Comparison of ENCODE assay signal across 22 mouse cellular contexts in genomic region chr11:75568962-75569361, GRCm38 (mm10). TPM values are rescaled to one million over a fixed set of nuclear protein-coding genes. Genes with fewer than 3 reads are reported as not detected.
A peak's percentile ranks its signal among the peaks of the same experiment; 100 is the strongest.
DNase-seq lines count a peak whose midpoint lies in the region; ATAC-seq and TF ChIP-seq lines count a peak whose summit lies in the region.
"Had no signal": no experiment of that assay in that cellular context is flagged by ENCODE, and none has a peak within 500 bp of the region (broad histone marks: within the 10 kb centered on the region; RNA-seq: fewer than 3 reads in every experiment).

No protein-coding gene starts in this region.

- no peaks in the 10 kb centered on the region for H3K36me3 ChIP-seq in intestine, embryonic 16.5 days (ENCODE audit: control insufficient read depth, insufficient read depth, low read length)
- peaks cover 25% of the 10 kb centered on the region for H3K36me3 ChIP-seq in midbrain, embryonic 15.5 days (replicated peaks)
- H3K36me3 ChIP-seq: liver, embryonic 15.5 days; stomach, embryonic 15.5 days had no signal

- H3K9ac ChIP-seq in intestine, embryonic 16.5 days (ENCODE audit: low read depth, low read length) = no peak overlapping the region
- no peak overlapping the region for H3K9ac ChIP-seq in midbrain, embryonic 15.5 days
- H3K9ac ChIP-seq: forebrain, embryonic 15.5 days; hindbrain, embryonic 15.5 days; liver, embryonic 15.5 days; stomach, embryonic 15.5 days had no signal

- H3K4me3 ChIP-seq in bone marrow macrophage, adult 2 months (ENCODE audit: insufficient read depth, low read length) = no peak overlapping the region
- no peak overlapping the region for H3K4me3 ChIP-seq in intestine, embryonic 16.5 days (ENCODE audit: low read length)
- H3K4me3 ChIP-seq in midbrain, embryonic 15.5 days = no peak overlapping the region
- H3K4me3 ChIP-seq: embryonic facial prominence, embryonic 10.5 days; forebrain, embryonic 15.5 days; heart, embryonic 10.5 days; hindbrain, embryonic 15.5 days; left cerebral cortex, adult 2 months; liver, embryonic 15.5 days; stomach, embryonic 15.5 days had no signal

- no peak for ATAC-seq in intestine, embryonic 16.5 days
- no peak for ATAC-seq in CD4-positive, CD25-positive, alpha-beta regulatory T cell, adult 4 months
- ATAC-seq in midbrain, embryonic 15.5 days (replicated peaks) = no peak
- ATAC-seq: forebrain, embryonic 15.5 days; midbrain, embryonic 16.5 days; Patski had no signal

- no peaks in the 10 kb centered on the region for H3K27me3 ChIP-seq in intestine, embryonic 16.5 days (replicated peaks; ENCODE audit: control insufficient read depth, insufficient read depth, low read length)
- H3K27me3 ChIP-seq in midbrain, embryonic 15.5 days (replicated peaks) = no peaks in the 10 kb centered on the region
- H3K27me3 ChIP-seq: CH12.LX; forebrain, embryonic 15.5 days; hindbrain, embryonic 15.5 days; Patski; stomach, embryonic 15.5 days had no signal

- no peak overlapping the region for H3K4me2 ChIP-seq in intestine, embryonic 16.5 days (ENCODE audit: low read depth, low read length)
- no peak overlapping the region for H3K4me2 ChIP-seq in midbrain, embryonic 15.5 days
- H3K4me2 ChIP-seq: forebrain, embryonic 15.5 days; hindbrain, embryonic 15.5 days; liver, embryonic 15.5 days; stomach, embryonic 15.5 days had no signal

- peak overlapping the region; percentile 96 for H3K27ac ChIP-seq in bone marrow macrophage, adult 2 months (ENCODE audit: insufficient read depth, low read depth, low read length)
- peak overlapping the region; percentile 31 for H3K27ac ChIP-seq in intestine, embryonic 16.5 days (ENCODE audit: low read length)
- H3K27ac ChIP-seq in midbrain, embryonic 15.5 days = no peak overlapping the region
- H3K27ac ChIP-seq: embryonic facial prominence, embryonic 10.5 days; forebrain, embryonic 15.5 days; heart, embryonic 10.5 days; hindbrain, embryonic 15.5 days; left cerebral cortex, adult 2 months; liver, embryonic 15.5 days; stomach, embryonic 15.5 days had no signal

- 63% methylated on average over 12 of the region's 12 CpGs for WGBS in intestine, embryonic 16.5 days
- WGBS in midbrain, embryonic 15.5 days = 95% methylated on average over 12 of the region's 12 CpGs

- peaks cover 78% of the 10 kb centered on the region for H3K4me1 ChIP-seq in bone marrow macrophage, adult 2 months (ENCODE audit: control insufficient read depth, insufficient read depth, low read length)
- H3K4me1 ChIP-seq in intestine, embryonic 16.5 days (ENCODE audit: control insufficient read depth, insufficient read depth, low read length) = peaks cover 47% of the 10 kb centered on the region
- peaks cover 19% of the 10 kb centered on the region for H3K4me1 ChIP-seq in midbrain, embryonic 15.5 days

- no peak for TF ChIP-seq CTCF in bone marrow macrophage, adult 2 months (IDR thresholded peaks at IDR 0.05; ENCODE audit: low read depth, low read length)

- DNase-seq in cerebellum, adult 9-11 months = peak; percentile 67
- DNase-seq in cerebellum, postnatal 4 days (ENCODE audit: low spot score in 2 of 2) = no peak
- DNase-seq in kidney, adult 8-10 months = peak; percentile 65 to 78
- DNase-seq in kidney, postnatal 10 days = no peak
- DNase-seq: adrenal gland, adult 2 months; layer of hippocampus, adult 9-11 months; right cerebral cortex, postnatal 4 days had no signal

- no peak for TF ChIP-seq POLR2A in bone marrow macrophage, adult 2 months (IDR thresholded peaks at IDR 0.05; ENCODE audit: borderline replicate concordance, low read depth, low read length)

- no peaks in the 10 kb centered on the region for H3K9me3 ChIP-seq in intestine, embryonic 16.5 days (ENCODE audit: control insufficient read depth, low read length)
- no peaks in the 10 kb centered on the region for H3K9me3 ChIP-seq in midbrain, embryonic 15.5 days
- H3K9me3 ChIP-seq: embryonic facial prominence, embryonic 10.5 days; forebrain, embryonic 15.5 days; G1E; heart, embryonic 10.5 days; hindbrain, embryonic 15.5 days; liver, embryonic 15.5 days; stomach, embryonic 15.5 days had no signal

RNA-seq across cellular contexts. Expression of gene Pitpna, which starts 18.9 kb away (rescaled TPM):
- 512 TPM in 2 replicates for polyA plus RNA-seq in bone marrow macrophage, adult 2 months (2012; ENCODE audit: insufficient read depth, insufficient read length, missing spikeins)
- 84.2 and 98.1 TPM in 2 replicates for polyA plus RNA-seq in intestine, embryonic 16.5 days (2015; fragmentation: Nextera tagmentation; extraction: Ambion mirVana)
- polyA plus RNA-seq in CD4-positive, CD25-positive, alpha-beta regulatory T cell, adult 4 months (2017; shearing (Covaris generic)) = 10 to 100 TPM; 22.1 to 42.5 TPM
- polyA plus RNA-seq in midbrain, embryonic 15.5 days (2015; fragmentation: Nextera tagmentation; extraction: Ambion mirVana) = 103 and 116 TPM in 2 replicates

RNA-seq across cellular contexts. Expression of gene Slc43a2, which starts 37.5 kb away (rescaled TPM):
- polyA plus RNA-seq in bone marrow macrophage, adult 2 months (2012; ENCODE audit: insufficient read depth, insufficient read length, missing spikeins) = 202 and 231 TPM in 2 replicates
- polyA plus RNA-seq in intestine, embryonic 16.5 days (2015; fragmentation: Nextera tagmentation; extraction: Ambion mirVana) = 22.0 and 27.7 TPM in 2 replicates
- polyA plus RNA-seq in CD4-positive, CD25-positive, alpha-beta regulatory T cell, adult 4 months (2017; shearing (Covaris generic)) = 10 to 100 TPM; 17.3 to 27.2 TPM
- 17.7 and 20.2 TPM in 2 replicates for polyA plus RNA-seq in midbrain, embryonic 15.5 days (2015; fragmentation: Nextera tagmentation; extraction: Ambion mirVana)

RNA-seq across cellular contexts. Expression of gene Scarf1, which starts 55.6 kb away (rescaled TPM):
- polyA plus RNA-seq in bone marrow macrophage, adult 2 months (2012; ENCODE audit: insufficient read depth, insufficient read length, missing spikeins) = 32.8 and 33.5 TPM in 2 replicates
- 5.6 and 6.0 TPM in 2 replicates for polyA plus RNA-seq in intestine, embryonic 16.5 days (2015; fragmentation: Nextera tagmentation; extraction: Ambion mirVana)
- under 1 TPM; 0.85 to 0.91 TPM for polyA plus RNA-seq in CD4-positive, CD25-positive, alpha-beta regulatory T cell, adult 4 months (2017; shearing (Covaris generic))
- polyA plus RNA-seq in midbrain, embryonic 15.5 days (2015; fragmentation: Nextera tagmentation; extraction: Ambion mirVana) = 4.6 and 5.2 TPM in 2 replicates

RNA-seq across cellular contexts. Expression of gene Rilp, which starts 59.1 kb away (rescaled TPM):
- polyA plus RNA-seq in bone marrow macrophage, adult 2 months (2012; ENCODE audit: insufficient read depth, insufficient read length, missing spikeins) = 12.8 and 15.9 TPM in 2 replicates
- 2.4 and 2.7 TPM in 2 replicates for polyA plus RNA-seq in intestine, embryonic 16.5 days (2015; fragmentation: Nextera tagmentation; extraction: Ambion mirVana)
- under 1 TPM in 1 of 2 experiments, not detected in 1; 0.56 TPM for polyA plus RNA-seq in CD4-positive, CD25-positive, alpha-beta regulatory T cell, adult 4 months (2017; shearing (Covaris generic))
- polyA plus RNA-seq in midbrain, embryonic 15.5 days (2015; fragmentation: Nextera tagmentation; extraction: Ambion mirVana) = 1.9 and 2.0 TPM in 2 replicates

Comparison
In these comparisons a context has a peak if more than half of its experiments do, and no peak if none do; other contexts are left out.
1. DNase-seq: peak in cerebellum, adult 9-11 months (single experiment) and kidney, adult 8-10 months (2 of 2); none in cerebellum, postnatal 4 days (0 of 2) and kidney, postnatal 10 days (single experiment).